Comparison of ENCODE assay signal across 22 mouse cellular contexts in genomic region chr7:81567396-81567795, GRCm38 (mm10). TPM values are rescaled to one million over a fixed set of nuclear protein-coding genes. Genes with fewer than 3 reads are reported as not detected.
DNase-seq lines count a peak whose midpoint lies in the region; ATAC-seq and TF ChIP-seq lines count a peak whose summit lies in the region.
"Had no signal": no experiment of that assay in that cellular context is flagged by ENCODE, and none has a peak within 500 bp of the region (broad histone marks: within the 10 kb centered on the region; RNA-seq: fewer than 3 reads in every experiment).

No protein-coding gene starts in this region.

- ATAC-seq in heart, embryonic 13.5 days (ENCODE audit: extremely low read depth, insufficient number of reproducible peaks, low FRiP score, low TSS enrichment) = no peak
- ATAC-seq: activated CD4-positive, CD25-positive, alpha-beta regulatory T cell, adult 4 months; forebrain, embryonic 14.5 days; intestine, embryonic 15.5 days; Patski had no signal

- no peak for TF ChIP-seq CTCF in heart, adult 2 months (IDR thresholded peaks at IDR 0.05)

- H3K9me3 ChIP-seq in heart, embryonic 13.5 days = no peaks in the 10 kb centered on the region
- H3K9me3 ChIP-seq: embryonic facial prominence, embryonic 15.5 days; forebrain, embryonic 10.5 days; hindbrain, embryonic 10.5 days; intestine, embryonic 15.5 days had no signal

- H3K36me3 ChIP-seq in heart, adult 2 months (ENCODE audit: control insufficient read depth, insufficient read depth, low read length) = no peaks in the 10 kb centered on the region; the same call in 1 of the 2 replicates
- H3K36me3 ChIP-seq in heart, embryonic 13.5 days = no peaks in the 10 kb centered on the region
- H3K36me3 ChIP-seq in myocyte (ENCODE audit: control insufficient read depth, insufficient read depth) = no peaks in the 10 kb centered on the region
- H3K36me3 ChIP-seq: embryonic facial prominence, embryonic 15.5 days; forebrain, embryonic 10.5 days; hindbrain, embryonic 10.5 days; intestine, embryonic 15.5 days had no signal

- intact Hi-C loops in heart, adult 2 months (cut with DNase I) = no loop called here

- no peak overlapping the region for H3ac ChIP-seq in myocyte (ENCODE audit: control insufficient read depth, insufficient read length)

- no peak overlapping the region for H3K9ac ChIP-seq in heart, adult 2 months (ENCODE audit: low read depth, low read length)
- H3K9ac ChIP-seq in heart, embryonic 13.5 days = peak overlapping the region; percentile 83
- H3K9ac ChIP-seq: embryonic facial prominence, embryonic 15.5 days; hindbrain, embryonic 14.5 days; intestine, embryonic 15.5 days had no signal

- peak overlapping the region; percentile 44 for H3K4me2 ChIP-seq in heart, embryonic 13.5 days
- peak overlapping the region; percentile 0 for H3K4me2 ChIP-seq in myocyte (ENCODE audit: low read depth)
- H3K4me2 ChIP-seq: embryonic facial prominence, embryonic 15.5 days; hindbrain, embryonic 14.5 days; intestine, embryonic 15.5 days had no signal

- TF ChIP-seq POLR2A in heart, adult 2 months (IDR thresholded peaks at IDR 0.05; ENCODE audit: insufficient read depth, low read depth, low read length) = no peak
- no peak for TF ChIP-seq POLR2A in myocyte (IDR thresholded peaks at IDR 0.05; ENCODE audit: insufficient read length, low read depth)

- H3K4me3 ChIP-seq in heart, adult 2 months = no peak overlapping the region
- H3K4me3 ChIP-seq in heart, embryonic 13.5 days = no peak overlapping the region
- H3K4me3 ChIP-seq in myocyte = no peak overlapping the region
- H3K4me3 ChIP-seq: embryonic facial prominence, embryonic 15.5 days; erythroblast, embryonic 14.5 days; forebrain, embryonic 10.5 days; hindbrain, embryonic 10.5 days; intestine, embryonic 15.5 days had no signal

- no peaks in the 10 kb centered on the region for H3K79me2 ChIP-seq in heart, adult 2 months (replicated peaks; ENCODE audit: control insufficient read depth, insufficient read depth, low read length)
- peaks cover 1% of the 10 kb centered on the region for H3K79me2 ChIP-seq in myocyte (ENCODE audit: control insufficient read depth, insufficient read depth)

- H3K27ac ChIP-seq in heart, adult 2 months = peak overlapping the region; percentile 88
- peak overlapping the region; percentile 94 for H3K27ac ChIP-seq in heart, embryonic 13.5 days (replicated peaks)
- H3K27ac ChIP-seq: embryonic facial prominence, embryonic 15.5 days; forebrain, embryonic 10.5 days; hindbrain, embryonic 10.5 days; hindbrain, embryonic 14.5 days; intestine, embryonic 15.5 days had no signal

- 78% methylated on average over 5 of the region's 5 CpGs for WGBS in heart, adult 2 months
- WGBS in heart, embryonic 13.5 days = 79% methylated on average over 5 of the region's 5 CpGs

- no peaks in the 10 kb centered on the region; the same call in 1 of the 2 replicates for H3K4me1 ChIP-seq in heart, adult 2 months (ENCODE audit: control insufficient read depth, insufficient read depth, low read length)
- peaks cover 58% of the 10 kb centered on the region for H3K4me1 ChIP-seq in heart, embryonic 13.5 days

- no peak for TF ChIP-seq EP300 in heart, adult 2 months (IDR thresholded peaks at IDR 0.05; ENCODE audit: insufficient read depth, low read depth, low read length)

- no peaks in the 10 kb centered on the region for H3K27me3 ChIP-seq in heart, adult 2 months (ENCODE audit: control insufficient read depth, insufficient read depth, low read length)
- H3K27me3 ChIP-seq in heart, embryonic 13.5 days (replicated peaks) = no peaks in the 10 kb centered on the region
- H3K27me3 ChIP-seq in myocyte (ENCODE audit: control insufficient read depth, insufficient read depth, insufficient read length) = peaks cover 17% of the 10 kb centered on the region
- H3K27me3 ChIP-seq: embryonic facial prominence, embryonic 15.5 days; intestine, embryonic 15.5 days had no signal

- DNase-seq in heart, adult 2 months = no peak
- DNase-seq in heart, postnatal 4 days = no peak
- no peak for DNase-seq in heart, adult 9 months (ENCODE audit: low spot score in 2 of 2)
- peak; percentile 16 for DNase-seq in testis, postnatal 10 days (ENCODE audit: low spot score)
- no peak for DNase-seq in testis, postnatal 14 days (ENCODE audit: low spot score)
- DNase-seq in cerebellum, adult 8-10 months = no peak
- DNase-seq: adrenal gland, postnatal 14 days; cerebellum, adult 18-20 months; cerebellum, postnatal 10 days; kidney, adult 18-20 months had no signal

TF ChIP-seq in myocyte, 11 proteins besides CTCF, POLR2A, EP300 and RAD21:
- no peak for TF ChIP-seq E2F4 (IDR thresholded peaks at IDR 0.05; ENCODE audit: insufficient read depth)
- TF ChIP-seq MYOD1 (IDR thresholded peaks at IDR 0.05; ENCODE audit: control insufficient read depth in 1 of 3, insufficient read length in 2 of 3, low read depth in 2 of 3) = no peak
- no peak for TF ChIP-seq POLR2AphosphoS2 (IDR thresholded peaks at IDR 0.05; ENCODE audit: insufficient read length, low read depth)
- TF ChIP-seq MAX (IDR thresholded peaks at IDR 0.05; ENCODE audit: low read depth) = no peak
- no peak for TF ChIP-seq TCF3 (IDR thresholded peaks at IDR 0.05; ENCODE audit: insufficient read length, low read depth)
- no peak for TF ChIP-seq CEBPB (IDR thresholded peaks at IDR 0.05; ENCODE audit: insufficient read depth, poor library complexity, severe bottlenecking)
- TF ChIP-seq USF1 (IDR thresholded peaks at IDR 0.05; ENCODE audit: low read depth) = no peak
- no peak for TF ChIP-seq TCF12 (IDR thresholded peaks at IDR 0.05; ENCODE audit: insufficient read depth, poor library complexity, severe bottlenecking)
- no peak for TF ChIP-seq REST (IDR thresholded peaks at IDR 0.05; ENCODE audit: insufficient read depth, insufficient read length)
- no peak for TF ChIP-seq SRF (IDR thresholded peaks at IDR 0.05; ENCODE audit: control insufficient read depth, insufficient read length, low read depth)
- no peak for TF ChIP-seq MYOG (IDR thresholded peaks at IDR 0.05; ENCODE audit: control insufficient read depth in 1 of 3, insufficient read depth in 1 of 3, insufficient read length in 2 of 3, low read depth in 2 of 3)

RNA-seq across cellular contexts. Expression of gene Fsd2, which starts 0.7 kb away (rescaled TPM):
- 100 to 1,000 TPM; 304 to 322 TPM for total RNA-seq in heart, adult 2 months (2021)
- polyA plus RNA-seq in heart, adult 2 months (2012; rRNA removed) = 85.7 and 184 TPM in 2 replicates
- total RNA-seq in heart, postnatal 4 days (2021) = 100 to 1,000 TPM; 199 to 200 TPM
- 52.6 and 58.0 TPM in 2 replicates for polyA plus RNA-seq in heart, embryonic 13.5 days (2015; fragmentation: Nextera tagmentation; extraction: Ambion mirVana)
- polyA plus RNA-seq in myocyte (2012; fragmentation: generic; extraction: Trizol) = 4.8 TPM
- polyA plus RNA-seq: erythroblast, embryonic 14.5 days; kidney, embryonic 14.5 days; Patski had no signal

RNA-seq across cellular contexts. Expression of gene Whamm, which starts 3.7 kb away (rescaled TPM):
- 1 to 10 TPM; 7.2 to 7.8 TPM for total RNA-seq in heart, adult 2 months (2021)
- 7.7 and 9.2 TPM in 2 replicates for polyA plus RNA-seq in heart, adult 2 months (2012; rRNA removed)
- total RNA-seq in heart, postnatal 4 days (2021) = 1 to 10 TPM; 8.3 to 8.4 TPM
- polyA plus RNA-seq in heart, embryonic 13.5 days (2015; fragmentation: Nextera tagmentation; extraction: Ambion mirVana) = 4.3 and 4.5 TPM in 2 replicates
- polyA plus RNA-seq in myocyte (2012; fragmentation: generic; extraction: Trizol) = 4.0 TPM
